Mouse (Mus musculus): ENCODE measurements around the gene Rtp4. TPM values are rescaled to one million over a fixed set of nuclear protein-coding genes. Genes with fewer than 3 reads are reported as not detected.

Gene Rtp4
- 2.1 TPM in 1 of 2 replicates, not detected in the other for polyA plus RNA-seq (2012; ENCODE audit: insufficient read depth, low replicate concordance)

DNA sequence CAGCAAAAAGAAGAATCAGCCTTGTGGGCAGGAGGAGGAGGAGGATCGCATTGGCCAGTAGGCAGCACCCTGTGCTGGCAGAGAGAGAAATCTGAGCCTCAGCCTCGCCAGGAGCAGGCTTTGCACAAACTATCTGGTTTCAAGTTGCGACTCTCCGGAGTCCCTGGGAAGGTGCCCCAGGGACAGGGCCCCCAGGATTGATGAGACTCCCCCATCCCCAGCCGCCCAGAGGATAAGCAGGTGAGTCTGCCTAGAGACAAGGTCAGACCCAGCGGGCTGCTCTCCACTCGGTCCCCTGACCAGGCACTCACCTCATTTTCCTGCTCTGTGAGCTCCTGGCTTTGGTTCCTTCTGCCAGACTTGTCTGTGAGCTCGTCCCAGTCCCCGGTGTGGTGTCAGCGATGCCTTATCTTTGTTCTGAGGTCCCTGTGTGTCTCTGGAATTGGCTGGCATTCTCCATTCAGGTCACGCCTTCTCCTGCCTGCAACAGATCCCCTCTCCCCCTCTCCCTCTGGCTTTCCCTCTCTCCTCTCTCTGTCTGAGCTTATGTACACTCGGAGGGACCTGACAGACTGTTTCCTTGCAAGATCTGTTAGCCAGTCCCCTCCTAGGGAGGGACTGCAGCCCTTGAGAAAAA lies at the start of gene Rtp4, which contains the start of gene Masp1:
Gene Rtp4, plus strand, starts transcription at position 57 of the 637 bp plus-strand sequence.
Gene Masp1, minus strand, starts transcription at position 581 of the 637 bp plus-strand sequence.
- H3K27me3 ChIP-seq (replicated peaks), result peaks cover 12% of the 10 kb centered on the region
- no peaks in the 10 kb centered on the region for H3K9me3 ChIP-seq
- TF ChIP-seq GATA1 (IDR thresholded peaks at IDR 0.05; ENCODE audit: borderline replicate concordance, low read length), result no peak
- no peak for TF ChIP-seq FLI1 (IDR thresholded peaks at IDR 0.05; ENCODE audit: low read length)
- H3K36me3 ChIP-seq (replicated peaks; ENCODE audit: low read length), result no peaks in the 10 kb centered on the region
- no peak within 1 kb of the TSS for H3K4me3 ChIP-seq (replicated peaks)
- H3K4me1 ChIP-seq, result no peaks in the 10 kb centered on the region

DNA sequence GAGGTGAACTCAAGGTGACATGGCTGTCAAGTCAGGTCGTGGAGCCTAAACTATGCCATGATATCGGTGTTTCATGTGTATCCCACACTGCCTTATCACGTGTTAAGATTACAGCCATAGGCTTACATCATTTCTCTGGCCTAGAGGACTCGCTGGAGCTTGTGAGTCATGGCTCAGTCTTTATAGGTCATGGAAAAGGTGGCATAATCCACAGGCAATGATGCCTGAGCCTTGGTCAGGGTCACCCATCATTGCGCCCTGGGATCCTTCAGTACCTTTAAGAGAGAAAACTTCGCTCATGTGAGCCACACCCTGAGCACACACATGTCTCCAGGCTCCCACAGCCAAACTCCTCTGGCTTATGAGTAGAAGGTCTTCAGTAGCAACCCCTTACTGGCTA lies 48.5 kb upstream of the Rtp4 start:
- no peak overlapping the region for H3K4me3 ChIP-seq (replicated peaks)

DNA sequence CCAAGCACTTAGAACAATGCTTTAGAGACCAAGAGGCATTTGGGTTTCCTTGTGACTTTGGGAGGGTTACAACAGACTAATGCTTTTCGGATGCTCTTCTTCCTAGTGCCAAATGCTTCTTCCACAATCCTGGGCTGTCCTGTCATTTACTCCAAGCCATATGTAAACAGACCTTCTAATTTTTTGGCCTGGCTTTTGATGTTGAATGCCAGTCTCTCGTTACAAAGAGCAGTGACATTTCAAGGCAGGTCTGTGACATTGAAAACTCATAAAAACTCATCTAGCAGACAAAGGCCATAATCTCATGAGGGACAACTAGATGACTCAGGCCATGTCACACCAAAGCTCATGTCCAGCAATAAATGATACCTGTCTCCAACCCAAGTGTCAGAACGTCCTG lies 48.0 kb upstream of the Rtp4 start:
- H3K4me1 ChIP-seq, result no peaks in the 10 kb centered on the region
- no peak for TF ChIP-seq GATA1 (IDR thresholded peaks at IDR 0.05; ENCODE audit: borderline replicate concordance, low read length)
- no peak for TF ChIP-seq FLI1 (IDR thresholded peaks at IDR 0.05; ENCODE audit: low read length)
- no peaks in the 10 kb centered on the region for H3K36me3 ChIP-seq (replicated peaks; ENCODE audit: low read length)
- H3K9me3 ChIP-seq, result peaks cover 15% of the 10 kb centered on the region; the same call in 1 of the 2 replicates
- H3K27me3 ChIP-seq (replicated peaks), result peaks cover 2% of the 10 kb centered on the region
- H3K4me3 ChIP-seq (replicated peaks), result no peak overlapping the region

More for the DNA sequence above, 48.5 kb upstream of the Rtp4 start:
- H3K36me3 ChIP-seq (replicated peaks; ENCODE audit: low read length), result no peaks in the 10 kb centered on the region
- peaks cover 15% of the 10 kb centered on the region; the same call in 1 of the 2 replicates for H3K9me3 ChIP-seq
- no peaks in the 10 kb centered on the region for H3K27me3 ChIP-seq (replicated peaks)
- H3K4me1 ChIP-seq, result no peaks in the 10 kb centered on the region
- TF ChIP-seq GATA1 (IDR thresholded peaks at IDR 0.05; ENCODE audit: borderline replicate concordance, low read length) (no peak), FLI1 (IDR thresholded peaks at IDR 0.05; ENCODE audit: low read length) (no peak)

DNA sequence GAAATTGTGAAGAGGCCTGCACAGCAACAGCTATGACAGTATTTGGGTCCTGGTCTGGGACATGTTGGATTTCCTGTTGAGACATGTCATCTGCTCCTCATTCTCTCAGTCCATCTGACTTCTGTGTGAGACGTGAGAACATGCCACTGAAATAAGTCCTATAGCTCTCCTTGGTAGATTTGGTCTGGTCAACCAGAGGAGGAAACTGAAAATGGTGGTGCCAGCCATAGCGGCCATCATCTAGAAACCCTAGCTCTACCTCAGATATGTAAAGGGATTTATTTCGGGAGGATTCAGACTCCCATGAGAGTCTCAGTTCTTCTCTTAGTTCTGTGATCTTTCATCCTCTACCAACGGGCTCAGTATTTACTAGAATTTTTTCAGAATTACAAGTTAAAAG lies 44.4 kb upstream of the Rtp4 start:
- no peaks in the 10 kb centered on the region for H3K36me3 ChIP-seq (replicated peaks; ENCODE audit: low read length)
- TF ChIP-seq FLI1 (IDR thresholded peaks at IDR 0.05; ENCODE audit: low read length) (no peak), GATA1 (IDR thresholded peaks at IDR 0.05; ENCODE audit: borderline replicate concordance, low read length) (no peak)
- 0 out of 2 replicates have a peak, but pooled peaks cover 6% of the 10 kb centered on the region for H3K9me3 ChIP-seq
- peaks cover 2% of the 10 kb centered on the region for H3K27me3 ChIP-seq (replicated peaks)
- H3K4me3 ChIP-seq (replicated peaks), result no peak overlapping the region
- H3K4me1 ChIP-seq, result no peaks in the 10 kb centered on the region

DNA sequence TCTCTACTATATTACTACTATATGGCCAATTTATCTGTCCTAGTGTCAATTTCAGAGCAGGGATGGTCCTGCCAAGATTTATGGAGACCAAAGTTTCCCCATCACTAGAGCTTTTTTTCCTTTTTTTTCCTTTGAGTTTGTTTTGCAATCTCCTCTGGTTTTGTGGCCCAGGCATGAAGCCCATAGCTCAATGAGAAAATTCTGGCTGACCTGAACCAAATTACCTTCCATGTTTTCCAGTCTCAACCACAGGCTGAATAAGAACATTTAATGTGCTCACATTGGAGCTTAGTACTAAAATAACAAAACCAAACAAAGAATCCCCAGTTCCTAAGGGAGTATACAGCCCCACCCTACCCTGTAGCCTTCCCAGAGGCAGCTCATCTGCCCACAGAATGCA lies 43.5 kb upstream of the Rtp4 start:
- H3K27me3 ChIP-seq (replicated peaks), result peaks cover 2% of the 10 kb centered on the region

DNA sequence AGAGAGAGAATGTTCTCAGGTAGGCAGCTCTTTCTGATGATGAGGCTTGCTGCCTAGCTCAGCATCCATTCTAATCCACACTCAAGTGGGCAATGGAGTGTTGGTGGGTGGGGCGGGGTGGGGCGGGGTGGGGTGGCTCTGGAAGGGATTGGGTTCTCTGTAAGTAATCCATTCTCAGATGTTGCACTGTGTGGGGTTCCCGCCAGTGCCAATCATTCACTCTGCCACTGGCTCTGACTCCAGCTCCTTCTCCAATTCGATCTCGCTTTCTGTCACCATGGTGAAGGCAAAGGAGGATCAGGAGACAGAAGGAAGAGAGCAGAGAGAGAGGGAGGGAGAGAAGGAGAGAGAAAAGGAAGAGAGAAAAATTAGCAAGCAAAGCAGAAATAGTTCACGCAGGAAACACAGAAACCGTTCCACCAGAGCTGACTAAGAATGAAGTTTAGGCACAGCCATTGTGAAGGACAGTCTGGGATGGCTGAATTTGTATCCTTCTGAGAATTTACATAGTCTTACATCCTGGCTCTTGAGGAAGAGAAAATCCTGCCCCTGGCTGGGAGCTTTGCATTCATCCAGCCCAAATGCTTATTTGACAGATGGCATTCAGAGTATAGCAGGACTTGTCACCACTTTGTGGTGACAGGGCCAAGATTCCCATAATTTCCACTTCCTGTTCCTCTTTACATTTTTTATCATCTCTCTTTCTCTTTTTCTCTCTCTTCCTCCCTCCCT lies 40.1 kb upstream of the Rtp4 start:
- H3K4me1 ChIP-seq, result no peaks in the 10 kb centered on the region
- TF ChIP-seq GATA1 (IDR thresholded peaks at IDR 0.05; ENCODE audit: borderline replicate concordance, low read length) (no peak), FLI1 (IDR thresholded peaks at IDR 0.05; ENCODE audit: low read length) (no peak)
- H3K9me3 ChIP-seq, result no peaks in the 10 kb centered on the region
- no peaks in the 10 kb centered on the region for H3K36me3 ChIP-seq (replicated peaks; ENCODE audit: low read length)
- H3K4me3 ChIP-seq (replicated peaks), result no peak overlapping the region
- peaks cover 2% of the 10 kb centered on the region for H3K27me3 ChIP-seq (replicated peaks)

More for the DNA sequence above, 43.5 kb upstream of the Rtp4 start:
- 0 out of 2 replicates have a peak, but pooled peaks cover 5% of the 10 kb centered on the region for H3K9me3 ChIP-seq
- no peaks in the 10 kb centered on the region for H3K36me3 ChIP-seq (replicated peaks; ENCODE audit: low read length)
- no peak overlapping the region for H3K4me3 ChIP-seq (replicated peaks)
- H3K4me1 ChIP-seq, result no peaks in the 10 kb centered on the region
- no peak for TF ChIP-seq GATA1 (IDR thresholded peaks at IDR 0.05; ENCODE audit: borderline replicate concordance, low read length)
- TF ChIP-seq FLI1 (IDR thresholded peaks at IDR 0.05; ENCODE audit: low read length), result no peak

DNA sequence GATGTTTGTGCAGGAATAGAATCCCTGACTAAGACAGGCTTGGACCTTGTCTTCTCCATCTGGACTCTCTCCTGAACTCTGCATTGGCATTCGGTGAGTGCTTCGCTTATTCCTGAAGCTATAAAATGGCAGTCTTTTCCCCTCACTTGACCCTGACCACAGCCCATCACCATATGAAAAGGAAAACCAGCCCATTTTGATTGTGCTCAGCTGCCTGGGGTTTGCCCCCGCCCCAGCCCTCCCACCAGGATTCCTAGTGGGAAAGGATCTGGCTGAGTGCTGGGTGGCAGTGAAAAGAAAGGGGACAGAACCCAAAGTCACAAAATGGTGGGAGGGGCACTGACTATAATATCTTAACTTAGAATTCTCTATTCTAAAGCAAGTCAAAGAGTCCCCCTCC lies 37.9 kb upstream of the Rtp4 start:
- H3K36me3 ChIP-seq (replicated peaks; ENCODE audit: low read length), result no peaks in the 10 kb centered on the region
- TF ChIP-seq GATA1 (IDR thresholded peaks at IDR 0.05; ENCODE audit: borderline replicate concordance, low read length) (no peak), FLI1 (IDR thresholded peaks at IDR 0.05; ENCODE audit: low read length) (no peak)
- H3K4me3 ChIP-seq (replicated peaks), result no peak overlapping the region
- H3K4me1 ChIP-seq, result no peaks in the 10 kb centered on the region
- no peaks in the 10 kb centered on the region for H3K9me3 ChIP-seq
- H3K27me3 ChIP-seq (replicated peaks), result no peaks in the 10 kb centered on the region

DNA sequence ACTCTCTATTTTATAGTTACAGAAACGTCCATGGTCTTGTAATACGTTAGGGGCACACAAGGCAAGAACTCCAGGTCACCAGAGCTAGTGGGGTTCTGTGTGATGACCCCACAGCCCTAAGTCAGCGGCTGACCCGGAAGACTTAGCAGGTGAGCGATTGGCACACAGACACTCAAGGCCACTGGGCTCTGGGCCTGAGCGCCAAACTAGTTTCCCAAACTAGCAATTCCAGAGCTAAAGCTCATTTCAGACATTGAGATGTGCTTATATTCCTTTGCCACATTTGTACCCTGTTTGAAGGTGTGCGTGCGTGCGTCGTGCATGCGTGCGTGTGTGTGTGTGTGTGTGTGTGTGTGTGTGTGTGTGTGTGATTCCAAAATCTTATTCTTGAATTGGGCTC lies 37.2 kb upstream of the Rtp4 start:
- Histone ChIP-seq H3K27me3 (replicated peaks) (no peaks in the 10 kb centered on the region), H3K4me3 (replicated peaks) (no peak overlapping the region), H3K4me1 (no peaks in the 10 kb centered on the region), H3K36me3 (replicated peaks; ENCODE audit: low read length) (no peaks in the 10 kb centered on the region), H3K9me3 (no peaks in the 10 kb centered on the region)
- no peak for TF ChIP-seq FLI1 (IDR thresholded peaks at IDR 0.05; ENCODE audit: low read length)
- no peak for TF ChIP-seq GATA1 (IDR thresholded peaks at IDR 0.05; ENCODE audit: borderline replicate concordance, low read length)

DNA sequence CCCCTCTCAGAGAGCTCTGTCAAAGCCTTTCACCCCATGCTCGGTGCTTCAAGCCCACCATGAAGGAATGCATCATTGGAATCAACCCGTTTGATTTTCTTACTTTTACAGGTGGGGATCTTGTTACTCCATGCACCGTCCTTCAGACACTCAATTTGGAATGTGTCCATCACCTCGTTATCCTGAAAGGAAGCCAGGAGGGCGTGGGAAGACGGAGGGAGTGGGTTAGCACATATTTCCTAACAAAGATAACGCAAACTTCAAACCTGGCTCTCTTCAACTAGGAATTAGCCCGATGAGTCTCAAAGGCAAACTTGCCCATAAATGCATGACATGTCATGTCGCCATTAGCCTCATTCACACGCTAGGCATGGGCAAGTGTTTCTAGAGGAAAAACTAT lies 36.8 kb upstream of the Rtp4 start:
- no peaks in the 10 kb centered on the region for H3K36me3 ChIP-seq (replicated peaks; ENCODE audit: low read length)
- no peaks in the 10 kb centered on the region for H3K4me1 ChIP-seq
- no peak overlapping the region for H3K4me3 ChIP-seq (replicated peaks)
- H3K27me3 ChIP-seq (replicated peaks), result no peaks in the 10 kb centered on the region
- no peaks in the 10 kb centered on the region for H3K9me3 ChIP-seq
- no peak for TF ChIP-seq FLI1 (IDR thresholded peaks at IDR 0.05; ENCODE audit: low read length)
- TF ChIP-seq GATA1 (IDR thresholded peaks at IDR 0.05; ENCODE audit: borderline replicate concordance, low read length), result no peak

DNA sequence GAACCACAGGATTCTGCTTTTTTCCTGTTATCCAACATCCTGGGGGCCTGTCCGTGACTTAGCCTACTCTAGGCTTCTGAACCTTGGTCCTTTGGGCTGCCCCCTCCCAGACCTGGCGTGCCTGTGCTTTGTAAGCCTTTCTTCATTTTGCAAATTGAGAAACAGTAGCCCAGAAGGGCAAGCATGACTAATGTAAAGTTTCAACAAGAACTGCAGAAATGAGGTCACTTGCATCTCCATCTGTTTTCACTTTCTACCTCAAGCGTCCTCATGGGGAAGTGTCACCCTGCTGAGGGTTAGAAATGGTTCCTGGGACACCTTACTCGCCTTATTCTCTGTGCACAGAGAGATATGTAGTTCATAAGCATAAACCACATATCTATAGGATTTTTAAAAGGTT lies 27.3 kb upstream of the Rtp4 start:
- TF ChIP-seq FLI1 (IDR thresholded peaks at IDR 0.05; ENCODE audit: low read length), result no peak
- no peak for TF ChIP-seq GATA1 (IDR thresholded peaks at IDR 0.05; ENCODE audit: borderline replicate concordance, low read length)
- Histone ChIP-seq H3K4me1 (no peaks in the 10 kb centered on the region), H3K36me3 (replicated peaks; ENCODE audit: low read length) (no peaks in the 10 kb centered on the region), H3K9me3 (0 out of 2 replicates have a peak, but pooled peaks cover 3% of the 10 kb centered on the region), H3K4me3 (replicated peaks) (no peak overlapping the region), H3K27me3 (replicated peaks) (peaks cover 3% of the 10 kb centered on the region)

Data from megakaryocyte, embryonic 14.5 days (primary cell).